Mouse (Mus musculus): ENCODE results near the gene Cyb561d2.

- TF ChIP-seq CTCF (IDR thresholded peaks at IDR 0.05; ENCODE audit: extremely low read depth, insufficient read depth, insufficient read length, insufficient replicate concordance): no peak
- TF ChIP-seq POLR2A (IDR thresholded peaks at IDR 0.05; ENCODE audit: low read depth, low read length): no peak
These were observed 11.7 kb upstream of the Cyb561d2 start for GRCm38 (mm10) chr9:107553541-107554318.

Measured in spleen, adult 2 months (tissue).